Mouse (Mus musculus) NIH3T3 (cell line): Measurements from ENCODE around the gene Uqcrq.
A peak's percentile ranks its signal among the peaks of the same experiment; 100 is the strongest.

Experiments used
- DNase-seq: peaks from one replicate; pipeline ENCODE4 v3.0.0-alpha.2; 2012; ENCODE audit warnings: low read depth

Uqcrq gene

GRCm38 (mm10) chr11:53411738-53412137 lies 18.9 kb downstream of the Uqcrq start:
- DNase-seq = peak; percentile 50

GRCm38 (mm10) chr11:53403638-53404037 lies 27.0 kb downstream of the Uqcrq start:
- no peak for DNase-seq

- no peak for DNase-seq
Measured at GRCm38 (mm10) chr11:53393856-53394255, 36.8 kb downstream of the Uqcrq start.

GRCm38 (mm10) chr11:53383758-53384428 lies 46.7 kb downstream of the Uqcrq start:
- DNase-seq = no peak

GRCm38 (mm10) chr11:53378918-53379317 lies 51.7 kb downstream of the Uqcrq start:
- no peak for DNase-seq
